Mouse (Mus musculus) lung, embryonic 16.5 days (tissue): ENCODE measurements at regions not wholly inside any gene's neighbourhood (a gene's known extent, or its start where the extent isn't known, plus 50 kb on each side); places are given as distances from the start of the nearest gene placed in this dataset.

Experiments used
- ATAC-seq: fragments of 200-750 bp; cut with Nextera tagmentation; 2 replicates; pipeline ENCODE4 v1.8.0; 2017; ENCODE audit warnings: low read depth, mild to moderate bottlenecking, moderate library complexity
- H3K27ac ChIP-seq: fragments of 300-500 bp; sonication (generic); 2 replicates; pipeline ENCODE4 v1.5.1; 2014; ENCODE audit warnings: mild to moderate bottlenecking, control low read depth, low read length
- H3K27me3 ChIP-seq: fragments of 300-500 bp; sonication (generic); 2 replicates; pipeline ENCODE4 v1.6.1; 2014; ENCODE audit warnings: low read depth, low read length, mixed read lengths; ENCODE audit not compliant: control insufficient read depth, insufficient read depth
- H3K36me3 ChIP-seq: fragments of 300-500 bp; sonication (generic); 2 replicates; pipeline ENCODE4 v1.6.1; 2014; ENCODE audit warnings: low read length; ENCODE audit not compliant: control insufficient read depth, insufficient read depth
- H3K4me1 ChIP-seq: fragments of 300-500 bp; sonication (generic); replicated peaks from 2 replicates; pipeline ENCODE4 v1.6.1; 2014; ENCODE audit warnings: low read length, mixed read lengths; ENCODE audit not compliant: control insufficient read depth, insufficient read depth
- H3K4me2 ChIP-seq: fragments of 300-500 bp; sonication (generic); 2 replicates; pipeline ENCODE4 v1.6.1; 2014; ENCODE audit warnings: low read depth, low read length, control low read depth
- H3K4me3 ChIP-seq: fragments of 300-500 bp; sonication (generic); 2 replicates; pipeline ENCODE4 v1.5.1; 2014; ENCODE audit warnings: mild to moderate bottlenecking, low read length, control low read depth
- H3K9ac ChIP-seq: fragments of 300-500 bp; sonication (generic); 2 replicates; pipeline ENCODE4 v1.6.1; 2014; ENCODE audit warnings: low read length, control low read depth
- H3K9me3 ChIP-seq: fragments of 300-500 bp; sonication (generic); 2 replicates; pipeline ENCODE4 v1.6.1; 2016; ENCODE audit warnings: low read length; ENCODE audit not compliant: control insufficient read depth
- WGBS: fragments of 180-500 bp; shearing (Covaris S2); extraction: QIAGEN DNeasy Blood & Tissue Kit; methylation state at CpG from one replicate; pipeline ENCODE4 v1.1.7; 2014; 5-methylcytosine and 5-hydroxymethylcytosine counted together

- 0 out of 2 replicates have a peak, but pooled peaks have one; percentile 31 for ATAC-seq
- no peaks in the 10 kb centered on the region for H3K4me1 ChIP-seq
- no peak overlapping the region for H3K27ac ChIP-seq
Measured at GRCm38 (mm10) chr8:77949640-77950039, 225.4 kb upstream of the Ednra start.

DNA sequence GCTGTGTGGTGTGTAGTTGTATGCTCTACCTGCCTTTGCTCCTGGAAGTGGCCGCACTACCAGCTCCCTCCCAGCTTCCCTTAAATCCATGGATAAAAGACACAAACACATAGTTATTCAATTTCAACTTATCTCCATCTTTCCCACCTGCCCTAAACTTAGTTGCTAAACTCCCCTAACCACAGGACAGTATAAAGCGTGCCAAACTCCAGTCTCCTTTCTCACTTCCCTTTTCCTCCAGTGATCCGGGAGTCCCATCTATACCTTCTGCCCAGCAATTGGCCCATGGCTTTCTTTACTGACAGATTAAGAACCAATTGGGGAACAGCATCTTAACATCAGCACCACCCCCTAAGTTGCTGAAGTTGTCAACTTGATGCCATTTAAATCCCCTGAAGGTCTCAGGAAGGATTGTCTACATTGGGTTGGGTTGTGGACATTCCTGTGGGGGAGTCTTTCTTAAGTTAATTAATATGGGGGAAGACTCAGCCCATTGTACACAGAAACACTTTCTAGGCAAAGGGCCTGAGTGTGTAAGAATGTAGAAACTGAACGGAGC, 234.6 kb upstream of the Ednra start:
- H3K9ac ChIP-seq, result no peak overlapping the region
- no peak for ATAC-seq
- no peaks in the 10 kb centered on the region for H3K4me1 ChIP-seq
- no peak overlapping the region for H3K27ac ChIP-seq
- H3K4me3 ChIP-seq, result no peak overlapping the region
- H3K4me2 ChIP-seq, result no peak overlapping the region
- WGBS, result 77% methylated on average over 4 of the region's 4 CpGs
- H3K27me3 ChIP-seq, result no peaks in the 10 kb centered on the region
- H3K9me3 ChIP-seq, result no peaks in the 10 kb centered on the region
- no peaks in the 10 kb centered on the region for H3K36me3 ChIP-seq

More at GRCm38 (mm10) chr8:77949640-77950039, 225.4 kb upstream of the Ednra start:
- Histone ChIP-seq H3K36me3 (no peaks in the 10 kb centered on the region), H3K9me3 (no peaks in the 10 kb centered on the region), H3K9ac (no peak overlapping the region), H3K4me3 (no peak overlapping the region), H3K27me3 (no peaks in the 10 kb centered on the region), H3K4me2 (no peak overlapping the region)
- 79% methylated on average over 5 of the region's 5 CpGs for WGBS

GRCm38 (mm10) chr8:77963102-77963698, 238.9 kb upstream of the Ednra start:
- H3K4me2 ChIP-seq, result no peak overlapping the region
- no peak overlapping the region for H3K9ac ChIP-seq
- H3K36me3 ChIP-seq, result no peaks in the 10 kb centered on the region
- WGBS, result 62% methylated on average over 3 of the region's 3 CpGs
- peak; percentile 23 for ATAC-seq
- 0 out of 2 replicates have a peak overlapping the region, but pooled peaks have one; percentile 42 for H3K27ac ChIP-seq
- H3K4me3 ChIP-seq, result no peak overlapping the region
- H3K27me3 ChIP-seq, result no peaks in the 10 kb centered on the region
- no peaks in the 10 kb centered on the region for H3K4me1 ChIP-seq
- H3K9me3 ChIP-seq, result no peaks in the 10 kb centered on the region

GRCm38 (mm10) chr8:77970378-77970777, 242.7 kb upstream of the Ttc29 start:
- H3K36me3 ChIP-seq, result no peaks in the 10 kb centered on the region

DNA sequence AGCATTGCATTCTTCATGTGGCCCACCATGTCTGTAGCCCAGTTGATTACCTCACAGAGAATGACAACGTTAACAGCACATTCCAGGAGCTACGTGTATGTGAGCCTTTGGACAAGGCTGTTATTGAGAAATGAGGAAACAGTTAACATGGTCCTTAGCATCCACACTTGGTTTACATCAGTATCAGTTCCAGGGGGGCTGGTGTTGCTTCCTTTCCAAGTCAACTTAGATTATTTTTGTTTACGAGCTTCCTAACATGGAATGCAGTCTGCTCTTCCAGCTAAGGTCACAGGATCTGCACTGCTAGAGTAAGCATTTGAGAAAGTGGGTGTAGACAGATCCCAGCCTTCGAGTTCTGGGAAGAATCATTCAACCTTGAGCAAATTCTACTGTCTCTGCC, 239.4 kb upstream of the Ttc29 start:
- H3K27me3 ChIP-seq, result no peaks in the 10 kb centered on the region
- peak overlapping the region; percentile 66 for H3K27ac ChIP-seq
- no peak overlapping the region for H3K4me2 ChIP-seq
- H3K36me3 ChIP-seq, result no peaks in the 10 kb centered on the region
- H3K4me3 ChIP-seq, result no peak overlapping the region
- ATAC-seq, result peak; percentile 96
- 29% methylated on average over 4 of the region's 4 CpGs for WGBS
- H3K9ac ChIP-seq, result no peak overlapping the region
- H3K9me3 ChIP-seq, result no peaks in the 10 kb centered on the region
- no peaks in the 10 kb centered on the region for H3K4me1 ChIP-seq

More at GRCm38 (mm10) chr8:77970378-77970777, 242.7 kb upstream of the Ttc29 start:
- Histone ChIP-seq H3K4me3 (no peak overlapping the region), H3K9ac (no peak overlapping the region), H3K9me3 (no peaks in the 10 kb centered on the region), H3K4me1 (no peaks in the 10 kb centered on the region), H3K4me2 (no peak overlapping the region), H3K27me3 (no peaks in the 10 kb centered on the region), H3K27ac (no peak overlapping the region)
- WGBS, result 69% methylated on average over 8 of the region's 8 CpGs
- no peak for ATAC-seq

- ATAC-seq, result no peak
Measured at GRCm38 (mm10) chr8:77979106-77979505, 234.0 kb upstream of the Ttc29 start.

DNA sequence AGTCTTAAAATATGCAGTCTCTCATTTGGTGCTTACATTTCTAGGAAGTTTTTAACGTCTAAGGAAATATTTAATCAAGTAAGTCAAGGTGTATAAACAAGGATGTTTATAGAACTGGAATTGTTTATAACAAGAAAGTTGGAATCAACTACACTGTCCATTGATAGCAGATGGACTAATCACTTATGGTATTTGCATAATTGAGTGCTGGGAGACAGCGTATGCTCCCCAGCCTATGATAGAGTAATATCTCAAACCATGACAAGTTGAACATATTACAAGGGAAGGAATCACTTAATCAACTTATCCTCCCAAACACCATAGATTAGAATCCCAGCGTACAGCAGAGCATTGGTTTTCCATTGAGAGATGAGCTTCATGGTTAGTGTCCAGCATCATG, 232.4 kb upstream of the Ttc29 start:
- H3K9ac ChIP-seq, result no peak overlapping the region
- peak; percentile 55; the same call in 1 of the 2 replicates for ATAC-seq
- H3K4me1 ChIP-seq, result peaks cover 8% of the 10 kb centered on the region
- H3K36me3 ChIP-seq, result no peaks in the 10 kb centered on the region
- no peak overlapping the region for H3K27ac ChIP-seq
- no peaks in the 10 kb centered on the region for H3K27me3 ChIP-seq
- H3K9me3 ChIP-seq, result no peaks in the 10 kb centered on the region
- H3K4me3 ChIP-seq, result no peak overlapping the region
- 36% methylated on average over 3 of the region's 3 CpGs for WGBS
- H3K4me2 ChIP-seq, result no peak overlapping the region

More at GRCm38 (mm10) chr8:77979106-77979505, 234.0 kb upstream of the Ttc29 start:
- Histone ChIP-seq H3K36me3 (no peaks in the 10 kb centered on the region), H3K27me3 (no peaks in the 10 kb centered on the region), H3K4me3 (no peak overlapping the region), H3K4me1 (peaks cover 8% of the 10 kb centered on the region), H3K4me2 (no peak overlapping the region), H3K9ac (no peak overlapping the region), H3K27ac (no peak overlapping the region), H3K9me3 (no peaks in the 10 kb centered on the region)
- 52% methylated on average over 2 of the region's 2 CpGs for whole genome bisulfite sequencing

- Histone ChIP-seq H3K36me3 (no peaks in the 10 kb centered on the region), H3K9me3 (no peaks in the 10 kb centered on the region), H3K9ac (no peak overlapping the region), H3K27me3 (no peaks in the 10 kb centered on the region), H3K4me3 (no peak overlapping the region), H3K4me2 (no peak overlapping the region), H3K27ac (no peak overlapping the region), H3K4me1 (peaks cover 8% of the 10 kb centered on the region)
- no peak for ATAC-seq
- WGBS, result 75% methylated on average over 3 of the region's 3 CpGs
Measured at GRCm38 (mm10) chr8:77982031-77982430, 231.1 kb upstream of the Ttc29 start.

GRCm38 (mm10) chr8:77983476-77983875, 229.6 kb upstream of the Ttc29 start:
- Histone ChIP-seq H3K27me3 (no peaks in the 10 kb centered on the region), H3K4me3 (no peak overlapping the region), H3K9me3 (no peaks in the 10 kb centered on the region), H3K4me2 (no peak overlapping the region), H3K4me1 (peaks cover 9% of the 10 kb centered on the region), H3K36me3 (no peaks in the 10 kb centered on the region), H3K9ac (no peak overlapping the region), H3K27ac (peak overlapping the region; percentile 78)
- WGBS, result 32% methylated on average over 3 of the region's 3 CpGs
- ATAC-seq, result peak; percentile 80
